Mouse (Mus musculus): ENCODE measurements around the gene Bcl9.

DNA sequence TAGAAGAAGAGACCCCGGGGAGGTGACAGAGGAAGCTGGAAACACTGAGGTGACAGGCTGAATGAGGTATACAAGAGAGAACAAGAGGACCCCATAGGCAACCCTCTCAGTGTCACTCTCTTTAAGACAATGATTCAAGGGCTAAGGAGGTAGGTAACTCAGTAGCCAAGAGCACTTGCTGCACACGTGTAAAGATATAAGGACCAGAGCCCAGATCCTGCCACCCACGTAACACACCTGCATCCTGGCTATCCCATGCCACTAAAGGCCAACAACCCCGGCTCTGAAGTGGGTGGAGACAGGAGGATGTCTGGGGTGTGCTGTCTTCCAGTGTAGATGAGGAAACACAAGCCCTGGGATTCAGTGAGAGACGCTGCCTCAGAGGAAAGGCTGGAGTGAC lies 58.4 kb downstream of the Bcl9 start:
- TF ChIP-seq POLR2A (IDR thresholded peaks at IDR 0.05; ENCODE audit: low read depth, low read length) (no peak), CTCF (IDR thresholded peaks at IDR 0.05; ENCODE audit: borderline replicate concordance, insufficient read depth, low read length) (no peak)
